Mouse (Mus musculus): ENCODE measurements at regions not wholly inside any gene's neighbourhood (a gene's known extent, or its start where the extent isn't known, plus 50 kb on each side); places are given as distances from the start of the nearest gene placed in this dataset.

GRCm38 (mm10) chr14:76856591-76856990 is 180.0 kb upstream of the Ccdc122 start:
- H3K4me2 ChIP-seq (replicated peaks; ENCODE audit: low read depth): peak overlapping the region; percentile 22; the same call in 1 of the 2 replicates
- no peaks in the 10 kb centered on the region for H3K9me3 ChIP-seq (ENCODE audit: control insufficient read depth)
- H3K4me3 ChIP-seq (ENCODE audit: low read depth, low read length): no peak overlapping the region
- H3K27me3 ChIP-seq (replicated peaks; ENCODE audit: control insufficient read depth, insufficient read depth, low read length): no peaks in the 10 kb centered on the region
- no peak for ATAC-seq
- WGBS: 45% methylated on average over 8 of the region's 8 CpGs
- H3K4me1 ChIP-seq (replicated peaks; ENCODE audit: control insufficient read depth, insufficient read depth, low read length): peaks cover 8% of the 10 kb centered on the region; the same call in 1 of the 2 replicates
- no peak for TF ChIP-seq CTCF (IDR thresholded peaks at IDR 0.05; ENCODE audit: low read depth)
- no peaks in the 10 kb centered on the region for H3K36me3 ChIP-seq (ENCODE audit: control insufficient read depth, insufficient read depth)
- no peak overlapping the region for H3K27ac ChIP-seq (ENCODE audit: low read depth, low read length)
- no peak overlapping the region for H3K9ac ChIP-seq (ENCODE audit: low read depth, low read length)

GRCm38 (mm10) chr14:76854965-76855364 is 181.6 kb upstream of the Ccdc122 start:
- H3K4me2 ChIP-seq (replicated peaks; ENCODE audit: low read depth): no peak overlapping the region
- no peak for TF ChIP-seq CTCF (IDR thresholded peaks at IDR 0.05; ENCODE audit: low read depth)
- no peaks in the 10 kb centered on the region for H3K9me3 ChIP-seq (ENCODE audit: control insufficient read depth)
- no peaks in the 10 kb centered on the region for H3K36me3 ChIP-seq (ENCODE audit: control insufficient read depth, insufficient read depth)
- H3K27me3 ChIP-seq (replicated peaks; ENCODE audit: control insufficient read depth, insufficient read depth, low read length): no peaks in the 10 kb centered on the region
- no peak overlapping the region for H3K4me3 ChIP-seq (ENCODE audit: low read depth, low read length)
- H3K27ac ChIP-seq (ENCODE audit: low read depth, low read length): no peak overlapping the region
- 67% methylated on average over 11 of the region's 11 CpGs for WGBS
- ATAC-seq: no peak
- peaks cover 13% of the 10 kb centered on the region; the same call in 1 of the 2 replicates for H3K4me1 ChIP-seq (replicated peaks; ENCODE audit: control insufficient read depth, insufficient read depth, low read length)
- H3K9ac ChIP-seq (ENCODE audit: low read depth, low read length): no peak overlapping the region

- Histone ChIP-seq H3K36me3 (ENCODE audit: control insufficient read depth, insufficient read depth) (no peaks in the 10 kb centered on the region), H3K4me1 (replicated peaks; ENCODE audit: control insufficient read depth, insufficient read depth, low read length) (peaks cover 8% of the 10 kb centered on the region; the same call in 1 of the 2 replicates), H3K9ac (ENCODE audit: low read depth, low read length) (no peak overlapping the region), H3K4me3 (ENCODE audit: low read depth, low read length) (no peak overlapping the region), H3K27ac (ENCODE audit: low read depth, low read length) (no peak overlapping the region), H3K9me3 (ENCODE audit: control insufficient read depth) (no peaks in the 10 kb centered on the region), H3K27me3 (replicated peaks; ENCODE audit: control insufficient read depth, insufficient read depth, low read length) (no peaks in the 10 kb centered on the region), H3K4me2 (replicated peaks; ENCODE audit: low read depth) (no peak overlapping the region)
- 42% methylated on average over 10 of the region's 10 CpGs for WGBS
- no peak for TF ChIP-seq CTCF (IDR thresholded peaks at IDR 0.05; ENCODE audit: low read depth)
- no peak for ATAC-seq
These were observed 184.9 kb upstream of the Ccdc122 start for GRCm38 (mm10) chr14:76851473-76852214.

GRCm38 (mm10) chr14:76850641-76851040 is 185.9 kb upstream of the Ccdc122 start:
- no peak for TF ChIP-seq CTCF (IDR thresholded peaks at IDR 0.05; ENCODE audit: low read depth)
- H3K9ac ChIP-seq (ENCODE audit: low read depth, low read length): no peak overlapping the region
- no peak overlapping the region for H3K4me3 ChIP-seq (ENCODE audit: low read depth, low read length)
- no peaks in the 10 kb centered on the region for H3K36me3 ChIP-seq (ENCODE audit: control insufficient read depth, insufficient read depth)
- H3K4me1 ChIP-seq (replicated peaks; ENCODE audit: control insufficient read depth, insufficient read depth, low read length): peaks cover 8% of the 10 kb centered on the region; the same call in 1 of the 2 replicates
- no peak for ATAC-seq
- WGBS: 89% methylated on average over 4 of the region's 4 CpGs
- H3K4me2 ChIP-seq (replicated peaks; ENCODE audit: low read depth): no peak overlapping the region
- H3K9me3 ChIP-seq (ENCODE audit: control insufficient read depth): no peaks in the 10 kb centered on the region
- H3K27ac ChIP-seq (ENCODE audit: low read depth, low read length): no peak overlapping the region
- no peaks in the 10 kb centered on the region for H3K27me3 ChIP-seq (replicated peaks; ENCODE audit: control insufficient read depth, insufficient read depth, low read length)

GRCm38 (mm10) chr14:76850051-76850450 is 186.5 kb upstream of the Ccdc122 start:
- no peaks in the 10 kb centered on the region for H3K36me3 ChIP-seq (ENCODE audit: control insufficient read depth, insufficient read depth)
- H3K4me2 ChIP-seq (replicated peaks; ENCODE audit: low read depth): no peak overlapping the region
- no peak overlapping the region for H3K27ac ChIP-seq (ENCODE audit: low read depth, low read length)
- 40% methylated on average over 13 of the region's 13 CpGs for WGBS
- no peak for ATAC-seq
- no peak overlapping the region for H3K9ac ChIP-seq (ENCODE audit: low read depth, low read length)
- H3K4me1 ChIP-seq (replicated peaks; ENCODE audit: control insufficient read depth, insufficient read depth, low read length): peaks cover 8% of the 10 kb centered on the region; the same call in 1 of the 2 replicates
- H3K27me3 ChIP-seq (replicated peaks; ENCODE audit: control insufficient read depth, insufficient read depth, low read length): no peaks in the 10 kb centered on the region
- H3K9me3 ChIP-seq (ENCODE audit: control insufficient read depth): no peaks in the 10 kb centered on the region
- no peak for TF ChIP-seq CTCF (IDR thresholded peaks at IDR 0.05; ENCODE audit: low read depth)
- H3K4me3 ChIP-seq (ENCODE audit: low read depth, low read length): no peak overlapping the region

- Histone ChIP-seq H3K36me3 (ENCODE audit: control insufficient read depth, insufficient read depth) (no peaks in the 10 kb centered on the region), H3K4me1 (replicated peaks; ENCODE audit: control insufficient read depth, insufficient read depth, low read length) (peaks cover 8% of the 10 kb centered on the region; the same call in 1 of the 2 replicates), H3K27ac (ENCODE audit: low read depth, low read length) (no peak overlapping the region), H3K4me2 (replicated peaks; ENCODE audit: low read depth) (no peak overlapping the region), H3K9ac (ENCODE audit: low read depth, low read length) (no peak overlapping the region), H3K27me3 (replicated peaks; ENCODE audit: control insufficient read depth, insufficient read depth, low read length) (no peaks in the 10 kb centered on the region), H3K9me3 (ENCODE audit: control insufficient read depth) (no peaks in the 10 kb centered on the region), H3K4me3 (ENCODE audit: low read depth, low read length) (no peak overlapping the region)
- ATAC-seq: no peak
- WGBS: 60% methylated on average over 6 of the region's 6 CpGs
- no peak for TF ChIP-seq CTCF (IDR thresholded peaks at IDR 0.05; ENCODE audit: low read depth)
These were observed 186.9 kb upstream of the Ccdc122 start for GRCm38 (mm10) chr14:76849636-76850035.

Measured in intestine, postnatal 0 days (tissue).